Mouse (Mus musculus) erythroblast, embryonic 14.5 days (primary cell): Measurements from ENCODE around the gene Tmem216.

Experiments used
- GATA1 ChIP-seq: IDR thresholded peaks from 2 replicates; pipeline ENCODE4 v1.6.1; 2012; ENCODE audit warnings: low read length, inconsistent platforms, mixed read lengths
- TAL1 ChIP-seq: IDR thresholded peaks from 3 replicates; pipeline ENCODE4 v1.6.1; 2012; ENCODE audit warnings: low read length, inconsistent platforms, mixed read lengths

- TF ChIP-seq GATA1 = no peak
- no peak for TF ChIP-seq TAL1
These were observed 59.1 kb downstream of the Tmem216 start for GRCm38 (mm10) chr19:10496976-10497375.
